Mouse (Mus musculus): Measurements from ENCODE around the gene C1qtnf2. TPM values are rescaled to one million over a fixed set of nuclear protein-coding genes. Genes with fewer than 3 reads are reported as not detected.

Gene C1qtnf2
- total RNA-seq, 2 experiments from 2014 or later: 1.2 to 1.6 TPM

- DNase-seq: no peak
Measured at GRCm38 (mm10) chr11:43537074-43537473, 63.0 kb downstream of the C1qtnf2 start.

- DNase-seq: no peak
Measured at GRCm38 (mm10) chr11:43539863-43540262, 65.8 kb downstream of the C1qtnf2 start.

Other genes with a start within 250 kb of the C1qtnf2 start
- gene Pttg1, start 48.0 kb upstream of the C1qtnf2 start, total RNA-seq (2021): 10 to 100 TPM; 20.6 to 26.4 TPM
- gene Slu7, start 40.5 kb upstream of the C1qtnf2 start, total RNA-seq (2021): 10 to 100 TPM; 59.6 to 60.1 TPM
- gene Ccnjl, start 54.5 kb downstream of the C1qtnf2 start, total RNA-seq (2021): 10 to 100 TPM in 1 of 2 experiments, 1 to 10 TPM in 1; 8.3 to 11.3 TPM
- gene 4933415A04Rik, start 112.8 kb downstream of the C1qtnf2 start, total RNA-seq (2021): 1 to 10 TPM; 1.3 to 2.5 TPM
- gene Fabp6, start 127.3 kb downstream of the C1qtnf2 start, total RNA-seq (2021): not detected
- 10 to 100 TPM; 69.4 to 77.8 TPM for gene Pwwp2a, start 207.7 kb downstream of the C1qtnf2 start, total RNA-seq (2021)

Measured in layer of hippocampus, postnatal 36 days (tissue).